9 mouse cellular contexts compared by ENCODE assay signal in the genomic region with DNA sequence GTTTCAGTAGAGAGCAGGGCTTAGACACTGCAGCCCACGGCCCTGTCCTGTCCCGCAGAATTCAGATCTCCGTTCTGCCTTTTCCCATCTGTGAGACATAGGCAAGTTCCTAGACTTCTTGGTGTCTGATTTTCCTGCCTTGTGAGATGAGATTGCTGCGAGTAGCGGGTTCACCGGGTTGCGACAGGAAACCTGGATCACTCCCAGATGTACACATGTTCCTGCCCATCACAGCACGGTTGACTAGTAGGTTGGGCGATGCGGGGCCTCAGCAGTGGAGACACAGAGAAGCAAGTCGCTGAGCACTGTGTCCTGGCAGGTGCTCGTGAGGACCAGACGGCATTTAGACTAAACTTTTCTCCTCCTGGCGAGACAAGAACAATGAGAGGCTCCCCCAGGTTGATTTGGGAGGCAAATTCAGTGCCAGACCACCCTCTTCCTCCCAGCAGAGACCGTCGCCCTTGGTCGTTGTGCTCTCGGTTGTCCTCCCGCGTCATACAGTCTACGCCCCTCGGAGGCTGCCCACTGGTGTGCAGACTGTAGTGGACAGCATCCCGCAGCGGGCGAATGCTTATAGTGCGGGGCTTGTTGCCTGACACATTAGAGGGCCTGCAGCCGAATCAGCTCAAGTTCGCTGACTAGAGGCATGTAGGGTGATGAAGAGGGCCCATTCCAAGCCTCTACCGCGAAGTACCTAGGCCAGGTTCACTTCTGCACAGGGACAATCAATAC.
DNase-seq lines count a peak whose midpoint lies in the region; ATAC-seq and TF ChIP-seq lines count a peak whose summit lies in the region.
"Had no signal": no experiment of that assay in that cellular context is flagged by ENCODE, and none has a peak within 500 bp of the region (broad histone marks: within the 10 kb centered on the region; RNA-seq: fewer than 3 reads in every experiment).

No protein-coding gene starts in this region.

- H3K4me1 ChIP-seq in heart, embryonic 11.5 days (ENCODE audit: control insufficient read depth, insufficient read depth, low read length), result 0 out of 2 replicates have a peak, but pooled peaks cover 5% of the 10 kb centered on the region
- peaks cover 0 to 4% of the 10 kb centered on the region in 2 experiments; a peak in 2 of 4 replicates for H3K4me1 ChIP-seq in ES-E14 (ENCODE audit: control insufficient read depth in 2 of 2, insufficient read depth in 2 of 2, low read length in 2 of 2, poor library complexity in 1 of 2)
- H3K4me1 ChIP-seq in midbrain, embryonic 11.5 days (ENCODE audit: control insufficient read depth, insufficient read depth, low read length), result peaks cover 28% of the 10 kb centered on the region

- intact Hi-C loops in left cerebral cortex, postnatal 10 days (cut with DNase I), result loop anchor here (1.0 to 5.0 kb wide), 2 partner anchors 61 to 125 kb away; a partner anchor contains a TSS

- no peak for ATAC-seq in heart, embryonic 11.5 days (replicated peaks; ENCODE audit: insufficient number of reproducible peaks, low FRiP score, low TSS enrichment)
- peak; percentile 10; the same call in 1 of the 2 replicates for ATAC-seq in midbrain, embryonic 11.5 days (ENCODE audit: low FRiP score)

- H3K4me2 ChIP-seq in heart, embryonic 11.5 days, result peak overlapping the region; percentile 55
- peak overlapping the region; percentile 73 for H3K4me2 ChIP-seq in midbrain, embryonic 11.5 days

- peaks cover 91% of the 10 kb centered on the region for H3K27me3 ChIP-seq in heart, embryonic 11.5 days (ENCODE audit: control insufficient read depth, insufficient read depth, low read length)
- peaks cover 16% of the 10 kb centered on the region for H3K27me3 ChIP-seq in midbrain, embryonic 11.5 days (ENCODE audit: control insufficient read depth, insufficient read depth, low read length)

- H3K9me3 ChIP-seq in heart, embryonic 11.5 days (replicated peaks; ENCODE audit: control insufficient read depth, low read length), result no peaks in the 10 kb centered on the region
- no peaks in the 10 kb centered on the region for H3K9me3 ChIP-seq in ES-E14 (ENCODE audit: control insufficient read depth, insufficient read depth, low read depth, low read length)
- H3K9me3 ChIP-seq in midbrain, embryonic 11.5 days (ENCODE audit: control insufficient read depth, low read length), result no peaks in the 10 kb centered on the region

- H3K9ac ChIP-seq in heart, embryonic 11.5 days (ENCODE audit: low read depth, low read length), result no peak overlapping the region
- H3K9ac ChIP-seq in ES-E14 (ENCODE audit: insufficient read depth, low read depth, low read length, poor library complexity, severe bottlenecking), result no peak overlapping the region
- H3K9ac ChIP-seq in midbrain, embryonic 11.5 days (ENCODE audit: low read length), result peak overlapping the region; percentile 64; the same call in 1 of the 2 replicates
- H3K9ac ChIP-seq: liver, embryonic 14.5 days had no signal

- H3K4me3 ChIP-seq in heart, embryonic 11.5 days (ENCODE audit: low read depth, low read length), result peak overlapping the region; percentile 31
- peak overlapping the region; percentile 46 to 55; a peak in 3 of 4 replicates for H3K4me3 ChIP-seq in ES-E14 (ENCODE audit: insufficient read depth in 1 of 2, low read depth in 1 of 2, low read length in 2 of 2, poor library complexity in 1 of 2, severe bottlenecking in 1 of 2)
- H3K4me3 ChIP-seq in midbrain, embryonic 11.5 days (ENCODE audit: low read depth, low read length), result 0 out of 2 replicates have a peak overlapping the region, but pooled peaks have one; percentile 1

- in situ Hi-C loops in ES-E14 (cut with MboI; ENCODE audit: low sequenced_read_pairs in 2 of 2, unreplicated experiment in 2 of 2), result loop anchor here in 1 of 2 experiments (10.0 kb wide), 1 partner anchor 129 kb away; a partner anchor contains a TSS

- H3K36me3 ChIP-seq in heart, embryonic 11.5 days (ENCODE audit: control insufficient read depth, insufficient read depth, low read length), result no peaks in the 10 kb centered on the region
- no peaks in the 10 kb centered on the region for H3K36me3 ChIP-seq in ES-E14 (ENCODE audit: control insufficient read depth, insufficient read depth, low read length, poor library complexity, severe bottlenecking)
- H3K36me3 ChIP-seq in midbrain, embryonic 11.5 days (ENCODE audit: control insufficient read depth, insufficient read depth, low read length), result no peaks in the 10 kb centered on the region

- H3K27ac ChIP-seq in heart, embryonic 11.5 days (ENCODE audit: low read depth, low read length), result no peak overlapping the region
- no peak overlapping the region for H3K27ac ChIP-seq in ES-E14 (ENCODE audit: insufficient read depth, low read depth, low read length, poor library complexity, severe bottlenecking)
- no peak overlapping the region for H3K27ac ChIP-seq in midbrain, embryonic 11.5 days (ENCODE audit: low read depth, low read length)
- H3K27ac ChIP-seq: liver, embryonic 14.5 days had no signal

- no peak for DNase-seq in heart, postnatal 4 days
- DNase-seq in ES-E14 (ENCODE audit: low read depth, low spot score) (no peak), adipocyte (ENCODE audit: low spot score) (no peak)
- peak; percentile 29 to 54 for DNase-seq in gastrocnemius, adult 8-10 months (ENCODE audit: low spot score in 2 of 2)
- DNase-seq in midbrain, embryonic 11.5 days (ENCODE audit: low spot score, missing footprints), result peak; percentile 88
- DNase-seq in left cerebral cortex, postnatal 10 days (ENCODE audit: extremely low spot score in 1 of 2, low spot score in 2 of 2), result no peak
- DNase-seq in retina, embryonic 14.5 days (ENCODE audit: low spot score), result no peak

- WGBS in heart, embryonic 11.5 days (ENCODE audit: insufficient replicate concordance), result 33% methylated on average over 30 of the region's 30 CpGs
- 36% methylated on average over 30 of the region's 30 CpGs for WGBS in midbrain, embryonic 11.5 days

TF ChIP-seq in ES-E14, 5 proteins besides CTCF, POLR2A, EP300 and RAD21:
- no peak for TF ChIP-seq ZNF384 (IDR thresholded peaks at IDR 0.05; ENCODE audit: low read depth, low read length)
- TF ChIP-seq HCFC1 (IDR thresholded peaks at IDR 0.05; ENCODE audit: borderline replicate concordance, insufficient read depth, low read length), result no peak
- TF ChIP-seq MAFK (IDR thresholded peaks at IDR 0.05; ENCODE audit: insufficient read depth, low read depth, low read length), result no peak
- TF ChIP-seq ZC3H11A (IDR thresholded peaks at IDR 0.05; ENCODE audit: borderline replicate concordance, low read depth, low read length), result no peak
- no peak for TF ChIP-seq CHD2 (IDR thresholded peaks at IDR 0.05; ENCODE audit: low read depth, low read length)
TF ChIP-seq in ES-E14: peak in this region for 0.

Comparison
In these comparisons a context has a peak if more than half of its experiments do, and no peak if none do; other contexts are left out.
1. DNase-seq: peak in gastrocnemius, adult 8-10 months (2 of 2) and midbrain, embryonic 11.5 days (single experiment); none in heart, postnatal 4 days (single experiment), ES-E14 (single experiment), adipocyte (single experiment), left cerebral cortex, postnatal 10 days (0 of 2) and retina, embryonic 14.5 days (single experiment).
2. Peak in every context shown above with its lines, with median percentiles within 50 percentile points of each other: H3K4me3 ChIP-seq.